Mouse (Mus musculus): ENCODE measurements around the gene Ninl. TPM values are rescaled to one million over a fixed set of nuclear protein-coding genes. Genes with fewer than 3 reads are reported as not detected.

Gene Ninl
- total RNA-seq, 2 experiments from 2014 or later, result 0.50 to 0.51 TPM

- H3K27ac ChIP-seq, result peak within 1 kb of the TSS; percentile 98
- TF ChIP-seq CTCF (IDR thresholded peaks at IDR 0.05), result peak; percentile 3; the same call in 1 of the 2 replicates
- intact Hi-C loops (cut with DNase I), result loop anchor here (5.0 to 10.0 kb wide), 3 partner anchors 158 to 300 kb away; partner anchors contain the start of genes Apmap and Entpd6
- peak within 1 kb of the TSS; percentile 93 for H3K4me3 ChIP-seq
- no peak for DNase-seq
Measured at GRCm38 (mm10) chr2:150904936-150905450, 134.2 kb downstream of the Ninl start, which contains the start of gene Gins1. TSS of gene Gins1 (plus strand) at chr2:150905400.

GRCm38 (mm10) chr2:150904272-150904935 is 134.8 kb downstream of the Ninl start, which contains the start of gene Abhd12:
TSS of gene Abhd12 (minus strand) at chr2:150904741.
- H3K4me3 ChIP-seq, result peak within 1 kb of the TSS; percentile 93
- intact Hi-C loops (cut with DNase I), result loop anchor here (10.0 kb wide), 2 partner anchors 230 to 300 kb away; partner anchors contain the start of gene Apmap
- H3K27ac ChIP-seq, result peak within 1 kb of the TSS; percentile 98
- DNase-seq, result peak; percentile 100
- TF ChIP-seq CTCF (IDR thresholded peaks at IDR 0.05), result no peak

- DNase-seq, result no peak
- intact Hi-C loops (cut with DNase I), result loop anchor here (10.0 kb wide), 2 partner anchors 228 to 298 kb away; partner anchors contain the start of gene Apmap
- Histone ChIP-seq H3K27ac (no peak overlapping the region), H3K4me3 (no peak overlapping the region)
- TF ChIP-seq CTCF (IDR thresholded peaks at IDR 0.05), result no peak
Measured at GRCm38 (mm10) chr2:150902347-150902746, 136.8 kb downstream of the Ninl start.

DNA sequence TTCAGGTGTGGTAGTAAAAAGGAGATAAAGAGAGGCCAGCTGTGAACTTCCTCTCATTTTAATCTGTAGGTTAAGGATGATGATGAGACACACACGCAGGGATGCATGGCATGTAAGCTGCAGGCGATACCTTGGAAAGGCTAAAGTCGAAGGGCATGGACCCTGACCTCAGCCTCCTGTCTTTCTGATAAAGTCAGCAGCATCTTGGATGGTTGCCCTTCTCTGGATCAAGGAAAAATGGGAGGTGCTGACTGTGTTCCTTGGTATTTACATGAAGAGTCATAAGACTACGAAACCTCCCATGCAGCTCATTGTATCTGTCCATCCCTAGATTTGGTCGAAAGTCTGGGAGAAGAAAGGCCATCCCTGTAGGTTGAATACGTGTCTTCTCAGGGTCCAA is 138.8 kb downstream of the Ninl start:
- intact Hi-C loops (cut with DNase I), result loop anchor here (10.0 kb wide), 2 partner anchors 226 to 296 kb away; partner anchors contain the start of gene Apmap

GRCm38 (mm10) chr2:150895691-150896252 is 143.4 kb downstream of the Ninl start:
- Histone ChIP-seq H3K4me3 (no peak overlapping the region), H3K27ac (no peak overlapping the region)
- no peak for DNase-seq
- no peak for TF ChIP-seq CTCF (IDR thresholded peaks at IDR 0.05)
- intact Hi-C loops (cut with DNase I), result no loop called here

More for the DNA sequence above, 138.8 kb downstream of the Ninl start:
- H3K4me3 ChIP-seq, result no peak overlapping the region
- no peak for DNase-seq
- TF ChIP-seq CTCF (IDR thresholded peaks at IDR 0.05), result no peak
- no peak overlapping the region for H3K27ac ChIP-seq

DNA sequence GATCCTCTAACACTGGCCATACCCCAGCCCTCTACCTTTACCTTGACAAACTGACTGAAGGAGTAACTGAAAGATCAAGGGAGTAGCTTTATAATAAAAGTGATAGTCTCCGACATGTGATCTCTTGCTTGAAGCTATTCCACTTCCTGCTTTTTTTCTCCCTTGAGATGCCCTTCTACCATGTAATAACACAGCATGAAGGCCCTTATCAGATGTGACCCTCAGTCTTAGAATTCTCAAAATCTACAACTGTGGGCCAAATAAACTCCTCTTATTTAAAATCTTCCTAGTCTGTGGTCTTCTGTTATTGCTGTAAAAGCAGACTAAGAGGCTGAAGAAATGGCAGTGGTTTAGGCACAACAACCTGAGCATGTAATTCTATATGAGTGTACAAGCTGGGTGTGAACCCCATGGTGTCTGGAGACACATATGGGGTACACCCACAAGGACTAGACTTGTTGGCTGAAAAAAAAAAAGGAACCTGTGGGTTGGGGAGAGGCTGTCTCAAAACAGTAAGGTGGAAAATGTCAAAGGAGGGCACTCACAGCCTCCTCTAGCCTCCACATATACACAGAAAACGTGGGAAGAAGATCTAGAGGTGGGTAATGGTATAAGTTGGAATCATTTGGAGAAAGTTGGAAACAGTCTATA is 144.4 kb downstream of the Ninl start:
- TF ChIP-seq CTCF (IDR thresholded peaks at IDR 0.05), result no peak
- Histone ChIP-seq H3K27ac (no peak overlapping the region), H3K4me3 (no peak overlapping the region)
- intact Hi-C loops (cut with DNase I), result no loop called here
- no peak for DNase-seq

DNA sequence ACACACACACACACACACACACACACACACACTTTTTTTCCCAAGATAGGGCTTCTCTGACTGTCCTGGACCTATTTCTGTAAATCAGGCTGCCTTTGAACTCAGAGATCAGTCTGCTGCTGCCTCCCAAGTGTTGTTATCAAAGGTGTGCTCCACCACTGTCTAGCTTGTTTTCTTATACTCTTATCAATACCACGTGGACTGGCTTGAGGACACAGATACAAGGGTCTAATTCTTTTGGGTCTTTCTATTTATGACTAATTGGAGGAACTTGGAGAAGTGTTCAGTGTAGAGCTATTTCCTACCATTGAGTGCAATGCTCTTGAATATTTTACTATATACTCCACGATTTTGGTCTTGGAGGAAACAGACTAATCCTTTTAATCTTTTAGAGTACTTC is 151.8 kb downstream of the Ninl start:
- Histone ChIP-seq H3K27ac (no peak overlapping the region), H3K4me3 (no peak overlapping the region)
- DNase-seq, result no peak
- no peak for TF ChIP-seq CTCF (IDR thresholded peaks at IDR 0.05)
- intact Hi-C loops (cut with DNase I), result no loop called here

DNA sequence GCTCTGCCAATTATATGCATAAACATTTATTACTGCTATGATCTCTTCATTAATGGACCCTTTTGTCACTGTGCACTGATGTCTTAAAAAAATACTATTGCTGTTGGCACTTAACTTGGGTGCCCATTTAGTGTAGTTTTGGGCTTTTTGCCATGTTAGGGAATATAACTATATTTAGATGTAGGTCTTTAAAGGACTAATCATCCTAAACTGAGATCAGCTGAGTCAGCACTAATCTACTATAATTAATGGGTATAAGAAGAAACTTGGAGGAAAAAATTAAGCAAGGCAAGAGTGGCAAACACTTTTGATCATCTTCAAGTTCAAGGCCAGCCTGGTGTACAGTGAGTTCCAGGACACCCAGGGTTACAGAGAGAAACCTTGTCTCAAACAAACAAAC is 152.9 kb downstream of the Ninl start:
- Histone ChIP-seq H3K27ac (no peak overlapping the region), H3K4me3 (no peak overlapping the region)
- intact Hi-C loops (cut with DNase I), result no loop called here
- no peak for DNase-seq
- TF ChIP-seq CTCF (IDR thresholded peaks at IDR 0.05), result no peak

DNA sequence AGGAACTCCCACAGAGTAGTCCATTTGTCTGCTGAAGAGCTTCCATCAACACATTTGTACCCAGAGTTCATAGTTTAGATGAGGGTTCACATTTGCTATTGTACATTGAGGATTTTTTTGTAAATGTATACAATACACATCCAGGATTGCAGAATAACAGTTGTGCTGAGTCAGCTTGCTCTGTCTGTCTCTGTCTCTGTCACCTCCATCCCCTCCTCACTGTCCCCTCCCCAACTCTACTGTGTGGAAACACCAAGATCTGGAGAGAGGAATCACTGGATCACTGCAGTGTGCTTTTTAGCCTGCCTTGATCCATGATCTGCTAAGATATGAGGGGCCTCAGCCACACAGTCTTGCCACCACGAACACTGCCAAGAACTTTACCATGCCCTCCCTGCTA is 153.4 kb downstream of the Ninl start:
- TF ChIP-seq CTCF (IDR thresholded peaks at IDR 0.05), result no peak
- no peak for DNase-seq
- H3K4me3 ChIP-seq, result no peak overlapping the region
- intact Hi-C loops (cut with DNase I), result no loop called here
- no peak overlapping the region for H3K27ac ChIP-seq

- TF ChIP-seq CTCF (IDR thresholded peaks at IDR 0.05), result no peak
- intact Hi-C loops (cut with DNase I), result no loop called here
- H3K27ac ChIP-seq, result no peak overlapping the region
- DNase-seq, result no peak
- no peak overlapping the region for H3K4me3 ChIP-seq
Measured at GRCm38 (mm10) chr2:150884779-150885110, 154.4 kb downstream of the Ninl start.

Other genes starting within 250 kb of the Ninl start
- 10 to 100 TPM; 24.3 to 25.4 TPM for gene Abhd12, start 134.6 kb downstream of the Ninl start, total RNA-seq (2021)
- gene Gins1, start 134.0 kb downstream of the Ninl start, total RNA-seq (2021), result 1 to 10 TPM; 2.2 to 2.4 TPM
- 1 to 10 TPM; 2.6 to 3.8 TPM for gene Nanp, start within 50 bp of the Ninl start, total RNA-seq (2021)
- not detected for gene Gm14151, start 53.0 kb upstream of the Ninl start, total RNA-seq (2021)
- gene Gm14147, start 58.9 kb upstream of the Ninl start, total RNA-seq (2021), result not detected

Data from gastrocnemius, adult 2 months (tissue).